Mouse (Mus musculus): ENCODE data around the gene Phactr2. TPM values are rescaled to one million over a fixed set of nuclear protein-coding genes. Genes with fewer than 3 reads are reported as not detected.

Phactr2 gene
- polyA plus RNA-seq, 1 experiment from 2014 or later, result 25.5 TPM

DNA sequence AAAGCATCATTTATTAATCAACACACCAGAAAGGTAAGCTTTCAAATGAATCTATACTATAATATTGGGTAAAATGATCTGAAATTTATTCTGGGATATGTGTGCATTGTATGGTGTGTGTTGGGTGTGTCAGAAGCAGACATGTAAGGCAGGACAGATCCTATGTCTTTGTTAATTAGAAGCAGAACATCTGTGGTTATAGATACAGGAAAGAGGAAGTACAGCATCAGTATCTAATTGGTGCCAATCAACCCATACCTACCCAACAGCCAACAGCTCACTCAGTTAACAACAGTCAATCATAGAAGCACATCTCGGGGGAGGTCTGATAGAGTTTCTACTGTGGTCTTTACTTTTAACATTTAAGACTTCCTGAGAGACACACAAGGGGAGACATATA lies 96.3 kb downstream of the Phactr2 start:
- no peaks in the 10 kb centered on the region for H3K27me3 ChIP-seq
- no peaks in the 10 kb centered on the region for H3K36me3 ChIP-seq
- H3K9me3 ChIP-seq, result no peaks in the 10 kb centered on the region
- ATAC-seq (ENCODE audit: insufficient number of reproducible peaks, low FRiP score, low TSS enrichment, low read depth), result no peak
- WGBS, result 86% methylated on average over 1 of the region's 1 CpGs
- no peak overlapping the region for H3K4me3 ChIP-seq
- no peak overlapping the region for H3K27ac ChIP-seq
- H3K4me2 ChIP-seq, result no peak overlapping the region
- H3K4me1 ChIP-seq, result peaks cover 20% of the 10 kb centered on the region
- H3K9ac ChIP-seq, result no peak overlapping the region

DNA sequence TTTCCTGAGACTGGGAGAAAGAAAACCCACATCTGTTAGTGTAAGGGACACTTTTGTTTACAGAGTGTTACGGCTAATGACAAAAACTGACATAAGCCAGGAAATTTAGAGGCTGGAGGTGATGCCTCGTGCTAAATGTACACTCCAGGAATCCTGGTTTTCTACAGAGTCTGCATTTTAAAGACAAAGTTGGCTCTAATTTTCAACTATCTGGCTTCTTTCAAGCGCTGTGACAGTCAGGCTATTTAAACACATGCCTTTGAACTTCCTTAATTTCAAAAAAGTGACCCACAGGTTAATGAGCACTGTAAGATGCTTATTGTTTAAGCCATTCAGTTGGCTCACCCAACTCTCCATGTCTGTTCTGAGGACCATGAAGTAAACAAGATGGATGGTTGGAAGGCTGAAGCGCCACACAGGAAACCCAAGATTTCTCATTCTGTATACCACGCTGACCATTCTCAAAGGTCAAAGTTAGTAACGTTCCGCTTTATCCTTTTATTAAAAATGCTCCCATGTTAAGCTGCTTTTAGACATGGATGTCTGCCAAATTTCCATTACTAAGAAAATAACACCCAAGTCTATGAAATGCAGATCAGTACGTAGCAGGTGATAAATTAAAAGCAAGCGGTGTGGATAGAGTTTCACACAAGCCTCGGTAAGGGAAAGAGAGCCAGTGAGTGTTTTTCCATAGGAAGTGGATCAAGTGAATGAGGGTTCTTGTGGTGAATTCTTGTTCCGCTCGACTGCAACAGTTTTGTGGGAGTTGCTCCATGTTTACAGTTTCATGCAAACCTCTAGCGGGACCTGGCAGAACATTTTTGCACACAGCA lies 97.6 kb downstream of the Phactr2 start:
- H3K36me3 ChIP-seq, result no peaks in the 10 kb centered on the region
- no peak overlapping the region for H3K9ac ChIP-seq
- peak; percentile 67; the same call in 1 of the 2 replicates for ATAC-seq (ENCODE audit: insufficient number of reproducible peaks, low FRiP score, low TSS enrichment, low read depth)
- peak overlapping the region; percentile 83 for H3K27ac ChIP-seq
- H3K9me3 ChIP-seq, result no peaks in the 10 kb centered on the region
- H3K4me1 ChIP-seq, result peaks cover 20% of the 10 kb centered on the region
- no peaks in the 10 kb centered on the region for H3K27me3 ChIP-seq
- H3K4me2 ChIP-seq, result no peak overlapping the region
- no peak overlapping the region for H3K4me3 ChIP-seq
- 31% methylated on average over 13 of the region's 13 CpGs for WGBS

DNA sequence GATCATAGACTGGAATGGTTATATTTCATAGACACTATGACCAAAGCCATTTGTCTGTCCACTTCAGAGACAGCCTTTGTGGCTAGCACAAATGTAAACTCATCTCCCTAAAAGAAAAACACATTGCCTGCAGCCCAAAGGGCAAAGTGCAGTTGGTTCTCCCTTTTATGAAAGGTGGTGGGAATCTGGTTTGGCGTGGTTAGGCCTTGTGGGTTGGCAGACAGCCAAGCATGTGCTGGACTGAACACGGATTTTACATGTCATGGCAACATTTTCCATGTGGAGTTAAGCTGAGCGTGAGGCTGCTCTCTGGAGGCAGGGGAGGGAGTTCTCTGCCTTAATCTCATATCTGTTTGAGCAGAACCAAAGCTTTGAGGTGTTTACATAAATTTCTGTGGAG lies 98.4 kb downstream of the Phactr2 start:
- Histone ChIP-seq H3K4me3 (no peak overlapping the region), H3K27me3 (no peaks in the 10 kb centered on the region), H3K4me2 (no peak overlapping the region), H3K4me1 (peaks cover 20% of the 10 kb centered on the region), H3K9me3 (no peaks in the 10 kb centered on the region), H3K36me3 (no peaks in the 10 kb centered on the region), H3K9ac (no peak overlapping the region), H3K27ac (peak overlapping the region; percentile 83)
- WGBS, result 10% methylated on average over 3 of the region's 3 CpGs
- no peak for ATAC-seq (ENCODE audit: insufficient number of reproducible peaks, low FRiP score, low TSS enrichment, low read depth)

DNA sequence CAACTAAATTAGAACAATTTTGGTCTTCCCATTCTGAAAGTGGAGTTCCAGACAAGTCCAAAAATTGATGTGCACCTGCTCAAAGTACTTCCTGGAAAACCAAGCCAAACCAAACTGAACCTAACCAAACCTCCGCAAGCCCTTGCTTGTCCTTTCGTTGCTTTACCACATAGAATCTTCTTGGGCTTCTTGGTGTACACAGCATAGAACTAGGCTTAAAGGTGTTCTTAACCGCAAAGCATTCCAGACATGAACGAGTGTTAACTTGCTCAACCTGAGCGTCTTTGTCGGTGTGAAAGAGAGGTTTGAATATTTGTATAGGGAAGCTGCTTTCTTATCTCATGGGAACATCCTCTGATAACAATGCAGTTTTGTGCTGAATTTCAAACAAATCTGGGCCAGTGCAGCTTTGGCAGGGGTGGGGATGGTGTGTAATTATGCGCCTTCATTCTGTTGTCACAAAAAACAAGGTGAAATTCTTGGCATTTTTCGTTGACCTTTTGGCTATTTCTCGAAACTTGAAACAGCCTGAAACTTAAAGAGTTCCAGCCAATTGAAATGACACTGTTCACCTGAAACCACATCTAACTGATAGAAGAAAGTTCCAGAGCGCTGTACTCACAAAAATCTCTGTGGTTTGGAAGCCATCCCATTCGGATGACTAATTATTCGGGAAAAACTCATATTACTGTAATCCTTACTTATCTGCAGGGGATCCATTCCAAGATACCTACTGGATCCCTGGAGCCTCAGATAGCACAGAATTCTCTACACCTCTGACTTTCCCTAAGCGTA lies 104.4 kb downstream of the Phactr2 start:
- Histone ChIP-seq H3K4me2 (no peak overlapping the region), H3K9me3 (no peaks in the 10 kb centered on the region), H3K27ac (0 out of 2 replicates have a peak overlapping the region, but pooled peaks have one; percentile 34), H3K4me1 (no peaks in the 10 kb centered on the region), H3K9ac (no peak overlapping the region), H3K27me3 (no peaks in the 10 kb centered on the region), H3K4me3 (no peak overlapping the region), H3K36me3 (no peaks in the 10 kb centered on the region)
- no peak for ATAC-seq (ENCODE audit: insufficient number of reproducible peaks, low FRiP score, low TSS enrichment, low read depth)
- 66% methylated on average over 13 of the region's 13 CpGs for WGBS

DNA sequence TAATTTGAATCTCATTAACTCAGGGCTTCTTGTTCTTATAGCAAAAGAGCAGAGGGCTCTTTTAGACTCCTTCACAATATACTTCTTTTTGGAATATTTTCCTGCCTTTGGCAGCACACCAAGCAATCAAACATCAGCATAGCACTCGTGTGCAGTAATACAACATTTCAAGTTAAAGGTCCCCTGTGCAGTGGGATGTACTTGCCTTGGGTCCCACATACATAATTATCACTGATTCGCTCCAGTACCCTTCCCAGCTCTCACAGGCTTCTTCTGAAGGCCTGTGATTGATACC lies 110.0 kb downstream of the Phactr2 start:
- no peaks in the 10 kb centered on the region for H3K9me3 ChIP-seq
- H3K4me1 ChIP-seq, result peaks cover 6% of the 10 kb centered on the region; the same call in 1 of the 2 replicates
- peak overlapping the region; percentile 77 for H3K27ac ChIP-seq
- no peak overlapping the region for H3K4me2 ChIP-seq
- H3K9ac ChIP-seq, result no peak overlapping the region
- WGBS, result 42% methylated on average over 2 of the region's 2 CpGs
- H3K36me3 ChIP-seq, result no peaks in the 10 kb centered on the region
- no peak overlapping the region for H3K4me3 ChIP-seq
- peak; percentile 32; the same call in 1 of the 2 replicates for ATAC-seq (ENCODE audit: insufficient number of reproducible peaks, low FRiP score, low TSS enrichment, low read depth)
- no peaks in the 10 kb centered on the region for H3K27me3 ChIP-seq

DNA sequence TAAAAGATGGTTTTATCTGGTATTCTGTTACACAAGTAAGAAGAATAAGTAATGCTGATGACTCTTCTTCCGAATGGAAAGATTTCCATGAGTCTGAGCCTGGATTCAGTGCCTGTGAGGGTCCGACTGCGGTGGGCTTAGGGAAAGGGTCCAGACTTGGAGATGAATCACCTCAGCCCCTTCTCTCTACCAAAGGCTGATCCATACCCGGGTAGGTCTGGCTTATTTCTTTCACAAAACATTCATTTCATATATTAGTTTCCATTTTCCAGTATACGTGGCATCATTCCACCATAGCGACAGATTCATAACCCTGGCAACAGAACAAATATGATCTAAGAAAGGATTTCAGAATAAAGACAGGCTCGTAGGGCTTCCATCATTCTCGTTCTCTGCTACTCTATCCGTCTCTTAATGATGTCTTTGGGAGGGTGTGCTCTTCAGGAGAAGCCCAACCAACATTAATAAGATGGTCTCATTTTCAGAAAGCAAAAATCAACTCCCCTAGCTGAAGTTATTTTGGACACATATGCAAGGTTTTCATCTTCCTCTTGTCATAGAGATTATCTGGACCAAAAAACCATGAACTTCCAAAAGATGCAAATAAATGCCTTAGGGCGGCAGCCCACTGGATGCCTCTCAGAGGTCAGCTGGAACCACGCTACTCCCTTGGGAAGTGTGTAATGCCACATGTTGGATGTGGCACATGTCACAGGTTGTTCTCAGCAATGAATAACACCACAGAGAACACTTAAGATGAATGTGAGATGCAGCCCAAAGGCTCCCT lies 110.5 kb downstream of the Phactr2 start:
- Histone ChIP-seq H3K27me3 (no peaks in the 10 kb centered on the region), H3K4me2 (no peak overlapping the region), H3K9ac (no peak overlapping the region), H3K27ac (peak overlapping the region; percentile 77), H3K4me1 (peaks cover 6% of the 10 kb centered on the region; the same call in 1 of the 2 replicates), H3K36me3 (no peaks in the 10 kb centered on the region), H3K9me3 (no peaks in the 10 kb centered on the region), H3K4me3 (no peak overlapping the region)
- peak; percentile 55 for ATAC-seq (ENCODE audit: insufficient number of reproducible peaks, low FRiP score, low TSS enrichment, low read depth)
- WGBS, result 60% methylated on average over 11 of the region's 11 CpGs

DNA sequence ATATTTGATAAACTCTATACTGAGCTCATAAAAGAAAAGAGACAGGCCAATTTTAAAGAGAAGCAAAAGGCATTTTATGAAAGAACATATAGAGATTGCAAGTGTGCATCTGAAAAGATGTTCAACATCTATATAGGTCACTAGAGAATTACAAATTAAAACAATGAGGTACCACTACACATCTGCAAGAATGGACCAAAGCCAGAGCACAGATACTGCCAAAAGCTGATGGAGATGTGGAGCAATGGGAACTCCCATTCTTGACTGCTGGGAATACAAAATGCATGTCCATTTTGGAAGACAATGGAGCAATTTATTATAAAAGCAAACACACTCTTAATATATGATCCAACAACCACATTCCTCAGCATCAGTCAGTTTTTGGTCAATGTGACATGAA lies 113.3 kb downstream of the Phactr2 start:
- Histone ChIP-seq H3K4me3 (no peak overlapping the region), H3K4me1 (peaks cover 6% of the 10 kb centered on the region; the same call in 1 of the 2 replicates), H3K9me3 (no peaks in the 10 kb centered on the region), H3K27ac (no peak overlapping the region), H3K27me3 (no peaks in the 10 kb centered on the region), H3K9ac (no peak overlapping the region), H3K36me3 (no peaks in the 10 kb centered on the region), H3K4me2 (no peak overlapping the region)
- peak; percentile 50; the same call in 1 of the 2 replicates for ATAC-seq (ENCODE audit: insufficient number of reproducible peaks, low FRiP score, low TSS enrichment, low read depth)

DNA sequence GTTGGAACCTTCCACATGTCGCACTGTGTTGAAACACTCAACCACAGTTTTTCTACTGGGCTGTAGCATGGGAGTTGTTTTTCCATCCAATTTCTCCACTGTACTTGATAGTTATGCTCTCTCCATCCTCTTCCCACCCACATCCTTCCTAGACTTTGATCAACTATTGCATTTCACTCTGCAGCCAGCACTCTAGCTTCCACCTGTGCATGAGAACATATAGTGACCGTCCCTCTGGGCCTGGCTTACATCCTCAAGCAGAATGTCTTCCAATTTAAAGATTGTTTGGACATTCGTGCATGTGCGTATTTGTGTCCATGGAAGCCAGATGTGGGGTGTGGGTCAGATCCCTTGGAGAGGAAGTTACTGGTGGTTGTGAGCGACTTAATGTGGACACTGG lies 114.4 kb downstream of the Phactr2 start:
- Histone ChIP-seq H3K27ac (no peak overlapping the region), H3K9me3 (no peaks in the 10 kb centered on the region), H3K9ac (no peak overlapping the region), H3K4me3 (no peak overlapping the region), H3K4me2 (no peak overlapping the region), H3K27me3 (no peaks in the 10 kb centered on the region), H3K4me1 (peaks cover 6% of the 10 kb centered on the region; the same call in 1 of the 2 replicates), H3K36me3 (no peaks in the 10 kb centered on the region)
- WGBS, result 79% methylated on average over 5 of the region's 5 CpGs
- no peak for ATAC-seq (ENCODE audit: insufficient number of reproducible peaks, low FRiP score, low TSS enrichment, low read depth)

DNA sequence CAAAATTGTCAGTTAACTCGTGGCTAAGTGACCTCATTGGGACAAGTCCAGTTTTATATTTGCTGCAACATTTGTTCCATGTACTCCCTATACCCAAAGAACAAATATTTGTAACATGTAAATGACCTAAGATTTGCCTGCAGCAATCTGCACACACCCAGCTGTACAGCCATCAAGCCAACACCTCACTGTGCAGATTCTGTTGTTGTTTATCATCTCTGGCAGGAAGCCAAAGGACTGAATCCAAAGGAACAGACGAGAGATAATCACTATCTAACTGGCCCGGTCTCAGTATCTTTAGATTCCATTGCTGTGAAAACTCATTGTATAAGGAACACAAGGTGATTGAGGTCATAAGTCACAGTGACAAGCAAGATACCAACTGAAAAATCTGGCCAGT lies 115.5 kb downstream of the Phactr2 start:
- Histone ChIP-seq H3K4me3 (no peak overlapping the region), H3K27me3 (no peaks in the 10 kb centered on the region), H3K4me2 (no peak overlapping the region), H3K4me1 (no peaks in the 10 kb centered on the region), H3K9ac (no peak overlapping the region), H3K9me3 (no peaks in the 10 kb centered on the region), H3K36me3 (no peaks in the 10 kb centered on the region), H3K27ac (no peak overlapping the region)
- 40% methylated on average over 3 of the region's 3 CpGs for WGBS
- no peak for ATAC-seq (ENCODE audit: insufficient number of reproducible peaks, low FRiP score, low TSS enrichment, low read depth)

DNA sequence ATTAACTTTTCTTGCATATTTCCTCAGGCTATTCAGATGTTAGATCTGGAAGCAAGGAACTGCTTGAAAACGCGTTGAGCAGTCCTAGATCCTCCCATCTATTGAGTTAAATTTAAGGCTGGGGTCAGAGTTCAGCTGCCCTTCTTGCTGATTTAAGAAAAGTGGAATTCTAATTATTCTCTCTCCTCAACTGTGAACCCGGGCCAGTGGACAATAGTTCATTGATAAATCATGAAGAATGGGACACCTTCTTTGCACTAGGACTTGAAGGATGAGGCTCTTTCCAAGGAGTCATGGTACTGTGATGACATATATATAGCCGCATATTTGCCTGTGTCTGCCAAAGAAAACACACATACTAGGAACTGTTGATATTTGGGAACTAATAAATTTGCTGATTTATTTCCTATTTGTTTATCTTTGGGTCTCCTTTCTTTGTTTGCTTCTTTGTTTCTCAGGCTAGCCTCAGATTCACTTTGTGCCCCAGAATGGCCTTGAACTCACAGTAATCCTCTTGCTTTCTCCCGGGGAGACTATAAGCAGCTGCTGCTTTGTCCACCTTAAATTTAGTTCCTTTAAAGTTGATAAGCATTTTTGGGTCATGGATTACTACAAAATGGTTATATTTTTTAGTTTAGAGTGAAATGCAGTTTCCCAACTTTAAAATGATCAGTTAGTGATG lies 127.5 kb downstream of the Phactr2 start:
- no peaks in the 10 kb centered on the region for H3K4me1 ChIP-seq
- H3K9ac ChIP-seq, result no peak overlapping the region
- no peak overlapping the region for H3K4me3 ChIP-seq
- no peak overlapping the region for H3K27ac ChIP-seq
- WGBS, result 57% methylated on average over 5 of the region's 5 CpGs
- no peaks in the 10 kb centered on the region for H3K27me3 ChIP-seq
- no peaks in the 10 kb centered on the region for H3K9me3 ChIP-seq
- H3K4me2 ChIP-seq, result no peak overlapping the region
- no peaks in the 10 kb centered on the region for H3K36me3 ChIP-seq
- no peak for ATAC-seq (ENCODE audit: insufficient number of reproducible peaks, low FRiP score, low TSS enrichment, low read depth)

DNA sequence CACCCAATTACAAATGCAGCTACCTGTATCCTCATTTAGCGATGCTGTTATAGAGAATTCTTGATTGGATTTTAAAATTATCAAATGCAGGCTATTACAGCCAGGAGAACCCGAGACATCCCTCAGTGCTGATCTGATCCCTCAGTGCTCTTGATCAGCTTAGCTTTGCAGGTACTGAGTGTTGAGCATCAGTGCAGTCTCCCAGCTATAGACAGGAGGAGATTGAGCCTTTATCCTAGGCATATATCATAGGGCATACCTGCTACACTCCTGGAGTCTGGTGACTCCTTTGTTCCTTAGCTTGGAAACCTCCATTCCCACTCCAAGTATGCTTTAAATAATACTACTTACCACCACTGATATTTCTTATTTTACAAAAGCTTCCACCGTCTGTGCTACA lies 133.6 kb downstream of the Phactr2 start:
- H3K4me2 ChIP-seq, result no peak overlapping the region
- no peak overlapping the region for H3K27ac ChIP-seq
- no peaks in the 10 kb centered on the region for H3K27me3 ChIP-seq
- H3K9me3 ChIP-seq, result no peaks in the 10 kb centered on the region
- ATAC-seq (ENCODE audit: insufficient number of reproducible peaks, low FRiP score, low TSS enrichment, low read depth), result no peak
- WGBS, result 80% methylated on average over 3 of the region's 3 CpGs
- H3K4me1 ChIP-seq, result peaks cover 4% of the 10 kb centered on the region; the same call in 1 of the 2 replicates
- no peak overlapping the region for H3K9ac ChIP-seq
- no peak overlapping the region for H3K4me3 ChIP-seq
- H3K36me3 ChIP-seq, result no peaks in the 10 kb centered on the region

Data from limb, embryonic 15.5 days (tissue).